Mouse (Mus musculus): ENCODE measurements at regions not wholly inside any gene's neighbourhood (a gene's known extent, or its start where the extent isn't known, plus 50 kb on each side); places are given as distances from the start of the nearest gene placed in this dataset.

DNA sequence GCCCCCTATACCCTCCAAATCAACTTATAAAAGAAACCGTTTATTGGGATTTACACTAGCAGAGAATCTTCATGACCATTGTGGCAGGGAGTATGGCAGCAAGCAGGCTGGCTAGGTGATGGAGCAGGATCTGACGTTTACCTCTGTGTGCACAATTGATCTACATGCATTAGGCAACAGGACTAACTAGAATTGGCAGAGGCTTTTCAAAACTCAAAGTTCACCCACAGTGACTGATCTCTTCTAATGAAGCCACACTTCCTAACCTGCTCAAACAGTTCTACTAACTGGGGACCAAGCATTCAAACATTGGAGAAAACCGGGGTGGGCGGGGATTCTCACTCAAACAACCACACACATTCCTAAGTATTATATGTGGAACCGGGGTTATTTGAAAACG lies 1382.9 kb upstream of the Tenm2 start:
- WGBS, result 75% methylated on average over 6 of the region's 6 CpGs
- Histone ChIP-seq H3K4me3 (ENCODE audit: low read depth, low read length) (no peak overlapping the region), H3K9me3 (ENCODE audit: control insufficient read depth, low read depth, low read length) (no peaks in the 10 kb centered on the region), H3K9ac (replicated peaks; ENCODE audit: low read depth, low read length) (no peak overlapping the region), H3K4me1 (ENCODE audit: control insufficient read depth, insufficient read depth, low read length) (no peaks in the 10 kb centered on the region), H3K36me3 (ENCODE audit: control insufficient read depth, insufficient read depth, low read length) (no peaks in the 10 kb centered on the region), H3K27me3 (ENCODE audit: control insufficient read depth, insufficient read depth, low read length) (no peaks in the 10 kb centered on the region), H3K4me2 (replicated peaks; ENCODE audit: low read depth, low read length) (no peak overlapping the region), H3K27ac (ENCODE audit: low read length) (no peak overlapping the region)
- no peak for ATAC-seq (ENCODE audit: insufficient number of reproducible peaks, insufficient read depth, low FRiP score, low read depth)

DNA sequence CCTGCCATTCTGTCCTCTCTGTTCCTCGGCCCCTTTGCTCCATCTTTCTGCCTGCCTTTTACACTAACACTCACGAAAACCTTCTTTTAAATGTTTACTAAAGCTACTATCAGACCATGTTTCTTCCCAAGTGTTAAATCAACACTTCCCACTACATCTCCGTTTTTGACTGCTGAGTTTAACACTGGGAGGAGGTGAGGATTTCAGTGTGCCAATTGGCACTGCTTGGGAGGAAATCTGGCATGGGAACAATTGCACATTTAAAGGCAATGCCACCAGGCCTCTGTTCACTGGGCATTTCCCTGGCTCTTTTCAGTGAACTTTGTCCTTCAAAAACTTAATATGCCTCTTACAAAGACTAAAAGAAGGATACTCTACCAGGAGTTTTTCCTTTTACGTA lies 1365.2 kb upstream of the Tenm2 start:
- Histone ChIP-seq H3K4me1 (ENCODE audit: control insufficient read depth, insufficient read depth, low read length) (no peaks in the 10 kb centered on the region), H3K9ac (replicated peaks; ENCODE audit: low read depth, low read length) (no peak overlapping the region), H3K9me3 (ENCODE audit: control insufficient read depth, low read depth, low read length) (no peaks in the 10 kb centered on the region), H3K4me2 (replicated peaks; ENCODE audit: low read depth, low read length) (no peak overlapping the region), H3K4me3 (ENCODE audit: low read depth, low read length) (no peak overlapping the region), H3K27ac (ENCODE audit: low read length) (no peak overlapping the region), H3K36me3 (ENCODE audit: control insufficient read depth, insufficient read depth, low read length) (no peaks in the 10 kb centered on the region), H3K27me3 (ENCODE audit: control insufficient read depth, insufficient read depth, low read length) (no peaks in the 10 kb centered on the region)
- WGBS, result 34% methylated on average over 4 of the region's 4 CpGs
- ATAC-seq (ENCODE audit: insufficient number of reproducible peaks, insufficient read depth, low FRiP score, low read depth), result no peak

DNA sequence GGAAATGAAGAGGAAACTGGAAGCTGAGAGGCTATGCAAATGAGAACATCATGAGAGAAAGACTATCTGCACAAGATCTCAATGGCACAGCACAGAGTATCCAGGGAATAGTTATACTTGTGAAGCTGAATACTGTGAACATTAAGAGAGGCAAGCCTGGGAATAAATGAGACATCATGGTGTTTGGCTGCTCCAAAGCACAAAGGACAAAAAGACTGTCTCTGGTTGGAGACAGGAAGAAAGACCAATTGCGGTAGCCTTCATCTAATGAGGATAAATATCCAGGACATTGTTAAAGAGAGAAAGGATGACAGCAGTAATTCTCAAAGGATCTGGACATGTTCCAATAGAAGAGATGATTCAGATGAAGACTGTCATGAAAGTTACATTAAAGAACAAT lies 1332.8 kb upstream of the Tenm2 start:
- WGBS, result 87% methylated on average over 1 of the region's 1 CpGs
- Histone ChIP-seq H3K27me3 (ENCODE audit: control insufficient read depth, insufficient read depth, low read length) (no peaks in the 10 kb centered on the region), H3K9ac (replicated peaks; ENCODE audit: low read depth, low read length) (no peak overlapping the region), H3K4me2 (replicated peaks; ENCODE audit: low read depth, low read length) (no peak overlapping the region), H3K27ac (ENCODE audit: low read length) (no peak overlapping the region), H3K9me3 (ENCODE audit: control insufficient read depth, low read depth, low read length) (no peaks in the 10 kb centered on the region), H3K36me3 (ENCODE audit: control insufficient read depth, insufficient read depth, low read length) (no peaks in the 10 kb centered on the region), H3K4me3 (ENCODE audit: low read depth, low read length) (no peak overlapping the region), H3K4me1 (ENCODE audit: control insufficient read depth, insufficient read depth, low read length) (no peaks in the 10 kb centered on the region)
- ATAC-seq (ENCODE audit: insufficient number of reproducible peaks, insufficient read depth, low FRiP score, low read depth), result no peak

DNA sequence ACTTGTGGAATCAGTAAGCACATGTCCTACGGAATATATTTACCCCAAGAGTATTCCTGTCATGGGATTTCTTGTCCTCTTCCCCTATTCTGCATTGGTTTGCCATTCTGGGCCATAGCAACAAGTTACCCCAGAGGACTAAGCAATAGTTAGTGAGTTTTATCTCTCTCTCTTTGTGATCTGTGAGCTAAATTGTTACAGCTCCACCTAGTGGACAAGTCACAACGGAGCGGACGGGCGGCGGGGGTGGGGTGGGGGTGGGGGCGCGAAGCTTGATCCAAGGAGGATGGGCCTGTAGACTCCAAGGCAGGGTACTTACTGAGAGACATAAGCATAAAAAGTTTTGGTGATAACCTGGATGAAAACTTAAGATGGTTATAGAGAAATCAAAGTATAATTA lies 1308.1 kb upstream of the Tenm2 start:
- Histone ChIP-seq H3K36me3 (ENCODE audit: control insufficient read depth, insufficient read depth, low read length) (no peaks in the 10 kb centered on the region), H3K9ac (replicated peaks; ENCODE audit: low read depth, low read length) (no peak overlapping the region), H3K4me2 (replicated peaks; ENCODE audit: low read depth, low read length) (no peak overlapping the region), H3K27me3 (ENCODE audit: control insufficient read depth, insufficient read depth, low read length) (no peaks in the 10 kb centered on the region), H3K27ac (ENCODE audit: low read length) (no peak overlapping the region), H3K9me3 (ENCODE audit: control insufficient read depth, low read depth, low read length) (no peaks in the 10 kb centered on the region), H3K4me3 (ENCODE audit: low read depth, low read length) (no peak overlapping the region), H3K4me1 (ENCODE audit: control insufficient read depth, insufficient read depth, low read length) (no peaks in the 10 kb centered on the region)
- ATAC-seq (ENCODE audit: insufficient number of reproducible peaks, insufficient read depth, low FRiP score, low read depth), result no peak
- 9% methylated on average over 8 of the region's 8 CpGs for WGBS

DNA sequence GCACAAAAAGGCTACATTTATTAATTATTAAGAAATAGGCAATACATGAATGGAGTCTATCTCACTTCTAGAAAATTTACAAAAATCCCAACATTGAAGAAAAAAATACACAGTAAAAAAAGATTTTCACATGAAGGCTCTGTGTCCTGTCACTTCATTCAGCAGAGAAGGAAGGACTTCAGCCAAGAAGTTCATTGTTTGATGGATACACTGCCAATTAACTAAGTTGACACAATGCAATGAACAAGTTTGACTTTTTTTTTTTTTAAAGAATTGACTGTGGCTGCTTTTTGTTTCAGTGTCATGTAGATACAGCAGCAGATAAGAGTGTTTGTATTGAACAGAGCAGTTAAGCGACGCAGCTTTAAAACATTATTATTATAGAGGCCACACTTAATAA lies 1304.3 kb upstream of the Tenm2 start:
- ATAC-seq (ENCODE audit: insufficient number of reproducible peaks, insufficient read depth, low FRiP score, low read depth), result no peak
- no peaks in the 10 kb centered on the region for H3K4me1 ChIP-seq (ENCODE audit: control insufficient read depth, insufficient read depth, low read length)
- no peaks in the 10 kb centered on the region for H3K27me3 ChIP-seq (ENCODE audit: control insufficient read depth, insufficient read depth, low read length)
- 60% methylated on average over 2 of the region's 2 CpGs for WGBS
- H3K4me2 ChIP-seq (replicated peaks; ENCODE audit: low read depth, low read length), result no peak overlapping the region
- no peak overlapping the region for H3K4me3 ChIP-seq (ENCODE audit: low read depth, low read length)
- no peaks in the 10 kb centered on the region for H3K36me3 ChIP-seq (ENCODE audit: control insufficient read depth, insufficient read depth, low read length)
- no peak overlapping the region for H3K9ac ChIP-seq (replicated peaks; ENCODE audit: low read depth, low read length)
- no peaks in the 10 kb centered on the region for H3K9me3 ChIP-seq (ENCODE audit: control insufficient read depth, low read depth, low read length)
- no peak overlapping the region for H3K27ac ChIP-seq (ENCODE audit: low read length)

DNA sequence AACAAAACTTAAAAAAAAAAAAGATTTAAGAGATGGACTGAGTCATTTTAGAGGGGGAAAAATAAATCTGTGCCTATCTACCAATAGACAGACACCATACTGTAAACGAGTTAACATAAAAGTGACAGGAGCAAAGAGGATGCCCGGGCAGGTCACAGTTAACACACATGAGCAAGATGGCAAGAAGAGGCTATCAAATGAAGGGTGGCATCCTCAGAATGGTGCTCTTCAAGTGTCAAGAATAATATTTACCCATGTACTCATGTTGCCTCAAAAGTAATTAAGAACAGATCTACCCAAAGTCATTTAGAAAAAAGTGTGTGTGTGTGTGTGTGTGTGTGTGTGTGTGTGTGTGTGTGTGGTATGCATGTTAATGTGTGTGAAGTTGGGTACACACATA lies 1296.5 kb upstream of the Tenm2 start:
- H3K9ac ChIP-seq (replicated peaks; ENCODE audit: low read depth, low read length), result no peak overlapping the region
- H3K27me3 ChIP-seq (ENCODE audit: control insufficient read depth, insufficient read depth, low read length), result no peaks in the 10 kb centered on the region
- H3K4me3 ChIP-seq (ENCODE audit: low read depth, low read length), result no peak overlapping the region
- WGBS, result 84% methylated on average over 2 of the region's 2 CpGs
- H3K4me2 ChIP-seq (replicated peaks; ENCODE audit: low read depth, low read length), result no peak overlapping the region
- H3K36me3 ChIP-seq (ENCODE audit: control insufficient read depth, insufficient read depth, low read length), result no peaks in the 10 kb centered on the region
- no peak overlapping the region for H3K27ac ChIP-seq (ENCODE audit: low read length)
- ATAC-seq (ENCODE audit: insufficient number of reproducible peaks, insufficient read depth, low FRiP score, low read depth), result no peak
- H3K9me3 ChIP-seq (ENCODE audit: control insufficient read depth, low read depth, low read length), result no peaks in the 10 kb centered on the region
- H3K4me1 ChIP-seq (ENCODE audit: control insufficient read depth, insufficient read depth, low read length), result no peaks in the 10 kb centered on the region

DNA sequence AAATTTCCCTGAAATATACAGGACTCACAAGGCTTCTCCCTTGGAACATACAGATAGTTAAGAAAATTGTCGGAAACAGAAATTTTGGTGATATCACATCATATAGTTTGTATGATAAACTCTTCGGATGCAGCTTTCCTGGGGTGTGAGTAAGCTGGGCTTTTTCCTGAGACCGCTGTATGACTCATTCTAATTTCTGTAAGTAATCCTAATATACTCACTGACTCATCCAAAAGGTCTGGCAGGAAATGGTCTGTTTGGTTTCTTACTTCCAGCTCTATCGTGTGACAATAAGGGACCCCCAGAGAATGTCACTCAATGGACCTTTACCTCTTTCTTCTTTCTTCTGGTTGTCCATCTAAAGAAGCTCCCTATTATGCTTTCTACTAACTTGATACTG lies 1273.9 kb upstream of the Tenm2 start:
- Histone ChIP-seq H3K9me3 (ENCODE audit: control insufficient read depth, low read depth, low read length) (no peaks in the 10 kb centered on the region), H3K4me3 (ENCODE audit: low read depth, low read length) (no peak overlapping the region), H3K27me3 (ENCODE audit: control insufficient read depth, insufficient read depth, low read length) (no peaks in the 10 kb centered on the region), H3K9ac (replicated peaks; ENCODE audit: low read depth, low read length) (no peak overlapping the region), H3K4me2 (replicated peaks; ENCODE audit: low read depth, low read length) (no peak overlapping the region), H3K36me3 (ENCODE audit: control insufficient read depth, insufficient read depth, low read length) (no peaks in the 10 kb centered on the region), H3K4me1 (ENCODE audit: control insufficient read depth, insufficient read depth, low read length) (no peaks in the 10 kb centered on the region), H3K27ac (ENCODE audit: low read length) (no peak overlapping the region)
- ATAC-seq (ENCODE audit: insufficient number of reproducible peaks, insufficient read depth, low FRiP score, low read depth), result no peak
- WGBS, result 82% methylated on average over 4 of the region's 4 CpGs

DNA sequence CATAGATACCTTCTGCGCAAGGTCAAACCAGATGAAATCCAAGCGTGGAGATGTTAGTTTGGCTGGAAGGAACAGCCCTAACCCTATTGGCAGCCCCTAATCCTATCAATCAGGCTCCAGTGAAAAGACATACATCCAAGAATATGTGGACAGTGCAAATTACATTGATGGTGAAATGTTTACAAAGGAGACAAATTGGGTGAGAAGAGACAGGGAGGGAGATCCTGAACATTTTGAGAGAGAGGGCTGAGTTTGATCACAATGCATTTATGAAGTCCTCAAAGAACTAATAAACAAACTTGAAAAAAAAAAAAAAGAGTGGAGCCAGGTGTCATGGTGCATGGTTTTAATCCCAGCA lies 1228.5 kb upstream of the Tenm2 start:
- H3K9ac ChIP-seq (replicated peaks; ENCODE audit: low read depth, low read length), result no peak overlapping the region
- H3K27me3 ChIP-seq (ENCODE audit: control insufficient read depth, insufficient read depth, low read length), result no peaks in the 10 kb centered on the region
- no peak overlapping the region for H3K4me3 ChIP-seq (ENCODE audit: low read depth, low read length)
- H3K9me3 ChIP-seq (ENCODE audit: control insufficient read depth, low read depth, low read length), result no peaks in the 10 kb centered on the region
- ATAC-seq (ENCODE audit: insufficient number of reproducible peaks, insufficient read depth, low FRiP score, low read depth), result no peak
- WGBS, result 73% methylated on average over 2 of the region's 2 CpGs
- no peaks in the 10 kb centered on the region for H3K4me1 ChIP-seq (ENCODE audit: control insufficient read depth, insufficient read depth, low read length)
- H3K27ac ChIP-seq (ENCODE audit: low read length), result no peak overlapping the region; the same call in 1 of the 2 replicates
- H3K36me3 ChIP-seq (ENCODE audit: control insufficient read depth, insufficient read depth, low read length), result no peaks in the 10 kb centered on the region
- H3K4me2 ChIP-seq (replicated peaks; ENCODE audit: low read depth, low read length), result no peak overlapping the region

DNA sequence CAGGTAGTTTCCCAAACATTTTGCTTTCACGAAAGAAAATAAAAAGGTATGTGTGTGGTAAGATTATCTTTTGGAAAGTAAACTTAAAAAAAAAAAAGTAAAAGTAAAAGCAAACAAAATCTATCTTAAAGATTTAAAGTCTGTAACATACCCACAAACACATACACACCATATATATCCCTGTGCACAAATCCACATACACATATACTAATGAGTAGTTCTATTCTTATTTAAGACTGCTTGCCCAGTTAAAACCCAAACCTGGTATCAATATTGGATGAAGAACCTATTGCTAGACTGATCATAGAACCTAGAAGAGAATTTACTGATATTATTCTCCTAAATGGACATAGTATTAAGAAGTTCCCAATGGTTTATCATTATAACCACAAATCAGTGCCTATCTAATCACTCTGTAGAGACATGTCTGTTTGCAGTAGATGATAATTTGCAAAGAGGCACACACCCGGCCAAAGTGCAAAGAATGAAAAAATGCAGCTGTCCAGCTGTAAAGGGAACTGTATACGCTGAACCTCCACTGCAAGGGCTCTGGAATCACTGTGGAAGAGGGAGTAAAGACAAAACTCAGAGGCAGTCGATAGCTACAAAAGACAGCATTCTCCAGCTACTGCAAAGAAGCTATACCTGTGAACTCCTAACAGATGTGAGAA lies 1227.9 kb upstream of the Tenm2 start:
- WGBS, result 18% methylated on average over 4 of the region's 4 CpGs
- no peaks in the 10 kb centered on the region for H3K36me3 ChIP-seq (ENCODE audit: control insufficient read depth, insufficient read depth, low read length)
- ATAC-seq (ENCODE audit: insufficient number of reproducible peaks, insufficient read depth, low FRiP score, low read depth), result 0 out of 2 replicates have a peak, but pooled peaks have one; percentile 69

More for the DNA sequence above, 1227.9 kb upstream of the Tenm2 start:
- H3K9me3 ChIP-seq (ENCODE audit: control insufficient read depth, low read depth, low read length), result no peaks in the 10 kb centered on the region
- no peaks in the 10 kb centered on the region for H3K4me1 ChIP-seq (ENCODE audit: control insufficient read depth, insufficient read depth, low read length)
- H3K9ac ChIP-seq (replicated peaks; ENCODE audit: low read depth, low read length), result no peak overlapping the region
- no peaks in the 10 kb centered on the region for H3K27me3 ChIP-seq (ENCODE audit: control insufficient read depth, insufficient read depth, low read length)
- H3K27ac ChIP-seq (ENCODE audit: low read length), result no peak overlapping the region; the same call in 1 of the 2 replicates
- H3K4me3 ChIP-seq (ENCODE audit: low read depth, low read length), result no peak overlapping the region
- H3K4me2 ChIP-seq (replicated peaks; ENCODE audit: low read depth, low read length), result no peak overlapping the region
